Mouse (Mus musculus): Measurements from ENCODE around the gene Dapp1. TPM values are rescaled to one million over a fixed set of nuclear protein-coding genes. Genes with fewer than 3 reads are reported as not detected.
"Not testable (repeated sequence)": the region's sequence is repeated elsewhere in the genome, so short reads cannot be mapped to it uniquely, and the experiment has no call there.

The Dapp1 gene
- total RNA-seq, 2 experiments from 2014 or later: 3.8 to 5.0 TPM

DNA sequence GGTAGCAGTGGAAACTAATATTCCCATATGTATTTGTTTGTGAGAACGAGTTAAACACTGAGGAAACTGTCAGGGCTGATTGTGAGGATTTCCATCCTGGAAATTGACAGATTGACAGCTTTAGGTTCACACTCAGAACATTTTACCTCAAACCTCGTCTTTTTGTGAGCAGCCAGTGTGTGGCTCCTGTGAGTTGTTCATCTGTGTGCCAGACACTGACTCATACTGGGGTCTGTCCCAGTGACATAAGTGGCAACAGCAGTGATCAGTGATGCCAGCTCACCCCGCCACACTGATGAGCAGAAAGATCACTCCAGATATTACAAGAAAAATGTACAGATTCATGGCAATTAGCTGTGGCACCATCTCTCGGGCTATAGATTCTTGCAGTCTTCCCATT, 21.9 kb downstream of the Dapp1 start:
- intact Hi-C loops (cut with DNase I): no loop called here
- DNase-seq: no peak

DNA sequence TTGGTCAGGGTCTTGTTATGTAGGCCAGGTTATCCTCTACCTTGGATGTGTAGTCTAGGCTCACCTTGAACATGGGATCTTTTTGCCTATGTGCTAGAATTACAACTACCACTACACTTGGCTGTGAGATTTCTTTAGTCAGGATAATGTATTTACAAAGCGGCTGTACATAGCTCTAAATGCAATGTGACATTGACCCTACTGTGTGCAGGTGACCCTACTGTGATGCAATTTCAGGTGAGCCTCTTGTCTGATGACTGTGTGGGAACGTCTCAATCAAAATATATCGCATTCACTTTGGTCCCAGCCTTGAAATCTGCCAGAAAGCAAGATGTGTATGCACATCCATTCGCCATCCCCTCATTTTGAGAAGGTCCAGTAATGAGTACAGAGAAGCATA, 23.0 kb downstream of the Dapp1 start:
- no peak for DNase-seq
- intact Hi-C loops (cut with DNase I): no loop called here

GRCm38 (mm10) chr3:137957864-137958263, 23.5 kb downstream of the Dapp1 start:
- intact Hi-C loops (cut with DNase I): no loop called here

DNA sequence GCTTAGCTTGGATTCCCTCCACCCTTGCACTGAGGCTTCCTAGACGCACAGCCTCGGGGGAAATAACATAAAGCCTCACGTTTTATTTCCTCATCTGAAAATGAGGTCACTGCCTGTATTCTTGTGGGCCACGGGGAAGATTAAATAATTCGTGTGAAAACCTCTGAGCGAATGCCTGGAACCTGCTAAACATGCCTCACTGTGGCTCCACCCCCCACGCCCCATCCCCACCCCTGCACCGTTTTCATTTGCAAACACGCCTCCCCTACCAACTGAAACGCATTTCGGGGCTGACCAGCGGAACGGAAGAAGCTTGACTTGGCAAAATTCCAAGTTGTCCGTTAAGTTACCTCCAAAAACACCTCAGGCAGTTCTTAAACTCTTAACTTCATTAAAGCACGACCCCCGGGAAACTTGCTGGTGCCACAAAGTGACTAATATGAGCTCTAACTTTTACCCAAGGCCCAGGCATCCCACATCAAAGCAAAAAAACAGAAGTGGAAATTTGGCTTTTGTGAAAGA, 25.7 kb downstream of the Dapp1 start:
- intact Hi-C loops (cut with DNase I): no loop called here
- DNase-seq: no peak

More at GRCm38 (mm10) chr3:137957864-137958263, 23.5 kb downstream of the Dapp1 start:
- DNase-seq: no peak

DNA sequence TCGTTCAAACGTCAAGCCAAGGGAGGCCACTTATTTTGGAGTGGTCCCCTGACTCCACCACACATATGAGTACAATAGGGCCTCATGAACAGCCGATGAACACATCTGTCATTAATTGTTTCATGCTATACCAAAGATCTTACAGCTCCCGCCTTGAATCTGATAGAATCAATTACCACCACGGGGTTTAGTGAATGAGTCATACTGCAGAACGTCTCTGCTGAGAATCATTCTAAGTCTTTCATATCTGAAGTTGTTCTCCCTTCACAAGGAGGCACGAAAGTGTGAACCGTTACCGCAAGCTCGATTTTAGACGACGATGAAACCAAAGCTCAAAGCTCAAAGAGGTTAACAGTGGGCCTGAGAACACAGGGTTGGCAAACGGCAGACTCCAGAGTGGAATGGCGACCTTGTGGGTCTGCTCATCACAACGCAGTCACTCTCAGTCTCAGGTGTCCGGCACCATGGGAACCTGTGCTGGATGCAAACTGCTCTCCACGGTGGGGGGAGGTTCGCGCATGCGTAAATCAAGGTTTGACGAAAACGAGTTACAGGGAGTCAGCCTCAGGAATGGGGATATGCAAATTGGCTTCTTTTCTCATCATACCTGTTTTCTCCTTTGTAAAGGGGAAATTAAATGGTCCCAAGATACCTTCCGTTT, 27.0 kb downstream of the Dapp1 start:
- no peak for DNase-seq
- intact Hi-C loops (cut with DNase I): no loop called here

- peak; percentile 33 to 60 for DNase-seq
- intact Hi-C loops (cut with DNase I): no loop called here
Measured at GRCm38 (mm10) chr3:137952914-137953880, 28.1 kb downstream of the Dapp1 start.

- intact Hi-C loops (cut with DNase I): no loop called here
- peak; percentile 44 to 47 for DNase-seq
Measured at GRCm38 (mm10) chr3:137952225-137952913, 29.0 kb downstream of the Dapp1 start.

GRCm38 (mm10) chr3:137951819-137952218, 29.5 kb downstream of the Dapp1 start:
- intact Hi-C loops (cut with DNase I): no loop called here
- DNase-seq: no peak

DNA sequence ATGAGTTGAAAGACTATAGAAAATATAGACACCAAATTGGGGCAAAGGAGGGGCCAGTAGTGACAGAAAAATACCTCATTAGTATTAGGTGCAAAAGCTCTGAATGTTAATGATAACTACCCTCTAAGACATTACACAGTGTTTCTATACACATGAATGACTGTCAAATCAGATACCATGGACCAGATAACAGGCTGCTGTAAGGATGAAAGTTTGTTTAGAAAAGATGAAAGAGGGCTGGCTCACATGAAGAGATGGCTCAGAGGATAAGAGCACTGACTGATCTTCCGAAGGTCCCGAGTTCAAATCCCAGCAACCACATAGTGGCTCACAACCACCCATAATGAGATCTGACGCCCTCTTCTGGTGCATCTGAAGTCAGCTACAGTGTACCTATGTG, 30.0 kb downstream of the Dapp1 start:
- DNase-seq; intact Hi-C loops (cut with DNase I): not testable (repeated sequence)

GRCm38 (mm10) chr3:137950191-137950885, 31.0 kb downstream of the Dapp1 start:
- intact Hi-C loops (cut with DNase I): no loop called here
- DNase-seq: no peak

- intact Hi-C loops (cut with DNase I): no loop called here
- no peak for DNase-seq
Measured at GRCm38 (mm10) chr3:137947525-137947924, 33.8 kb downstream of the Dapp1 start.

- no peak for DNase-seq
- intact Hi-C loops (cut with DNase I): no loop called here
Measured at GRCm38 (mm10) chr3:137946827-137947226, 34.5 kb downstream of the Dapp1 start.

GRCm38 (mm10) chr3:137943737-137944154, 37.6 kb downstream of the Dapp1 start:
- DNase-seq: no peak
- intact Hi-C loops (cut with DNase I): no loop called here

DNA sequence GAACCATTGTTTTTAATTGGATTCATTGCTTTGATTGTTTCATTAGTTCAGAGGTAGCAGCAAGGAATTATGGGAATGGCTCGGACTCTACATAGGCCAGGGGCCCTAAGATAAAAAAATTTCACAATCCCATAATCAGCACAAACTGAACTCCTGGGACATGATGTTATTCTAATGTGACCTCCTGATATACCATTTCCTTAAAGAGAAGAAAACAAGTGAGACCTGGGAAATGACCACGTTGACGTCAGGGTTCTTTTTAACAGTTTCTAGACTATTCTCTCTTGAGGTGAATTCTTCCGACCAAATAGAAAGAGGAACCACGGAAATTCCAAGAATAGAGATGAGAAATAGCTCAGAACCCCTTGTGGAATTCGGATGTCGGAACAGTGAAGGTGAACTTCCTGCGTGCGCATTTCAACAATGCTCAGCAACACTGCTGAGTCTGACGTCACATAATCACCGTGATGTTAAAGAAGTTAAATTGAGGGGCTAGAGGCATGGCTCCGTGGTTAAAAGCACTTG, 39.2 kb downstream of the Dapp1 start:
- no peak for DNase-seq
- intact Hi-C loops (cut with DNase I): no loop called here

- no peak for DNase-seq
- intact Hi-C loops (cut with DNase I): no loop called here
Measured at GRCm38 (mm10) chr3:137941555-137941954, 39.8 kb downstream of the Dapp1 start.

DNA sequence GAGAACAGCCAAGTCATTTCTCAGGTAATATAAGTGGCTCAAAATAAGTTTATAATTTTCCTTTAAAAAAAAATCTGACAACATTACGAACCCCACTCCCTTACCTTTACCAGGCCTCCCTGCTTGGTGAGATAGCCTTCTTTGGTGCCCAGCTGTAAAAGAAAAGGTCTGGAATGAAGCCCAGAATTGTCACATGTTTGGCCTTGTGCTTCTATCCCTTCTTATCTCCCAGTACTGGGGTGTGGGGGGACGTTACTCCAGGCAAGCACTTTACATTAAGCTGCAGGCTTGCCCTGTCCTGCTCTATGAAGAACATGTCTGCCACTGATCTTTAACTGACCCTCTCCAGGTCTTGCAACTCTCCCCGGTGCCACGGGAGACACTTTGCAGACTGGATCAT, 40.6 kb downstream of the Dapp1 start:
- DNase-seq: peak; percentile 32 to 64
- intact Hi-C loops (cut with DNase I): no loop called here

DNA sequence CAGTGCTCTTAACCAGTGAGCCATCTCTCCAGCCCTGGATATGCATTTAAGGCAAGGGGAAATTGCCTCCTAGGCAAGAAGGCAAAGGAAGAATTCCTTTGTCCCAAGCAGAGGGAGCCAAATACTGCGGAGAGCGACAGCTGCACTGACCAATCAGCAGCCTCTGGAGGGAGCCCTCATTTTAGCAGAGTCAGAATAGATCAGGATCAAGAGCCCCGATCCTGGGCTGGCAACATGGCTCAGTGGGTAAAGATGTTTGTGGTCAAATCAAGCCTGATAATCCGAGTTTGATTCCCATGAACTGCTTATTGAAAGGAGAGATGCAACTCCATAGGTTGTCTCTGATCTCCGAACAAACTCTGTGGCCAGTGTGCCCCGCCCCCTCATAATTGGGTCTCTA, 42.7 kb downstream of the Dapp1 start:
- peak; percentile 56 to 63 for DNase-seq
- intact Hi-C loops (cut with DNase I): loop anchor here (5.0 kb wide), 1 partner anchor 49 kb away; no protein-coding TSS in a partner anchor

- no peak for DNase-seq
- intact Hi-C loops (cut with DNase I): loop anchor here (5.0 kb wide), 1 partner anchor 51 kb away; no protein-coding TSS in a partner anchor
Measured at GRCm38 (mm10) chr3:137936541-137936940, 44.8 kb downstream of the Dapp1 start.

All from heart, postnatal 14 days (tissue).